Mouse (Mus musculus) C2C12 (cell line): Measurements from ENCODE around the gene Sptbn2. TPM values are rescaled to one million over a fixed set of nuclear protein-coding genes. Genes with fewer than 3 reads are reported as not detected.

Experiments
- H3K27me3 ChIP-seq: one replicate; pipeline ENCODE4 v1.6.1; 2011; ENCODE audit not compliant: control insufficient read depth, insufficient read depth, insufficient read length
- H3K36me3 ChIP-seq: one replicate; pipeline ENCODE4 v1.6.1; 2011; ENCODE audit not compliant: control insufficient read depth, insufficient read depth
- H3K4me3 ChIP-seq: one replicate; pipeline ENCODE4 v1.5.1; 2011; ENCODE audit warnings: mild to moderate bottlenecking, control low read depth; ENCODE audit not compliant: poor library complexity, insufficient read depth, severe bottlenecking
- H3K79me2 ChIP-seq: one replicate; pipeline ENCODE4 v1.6.1; 2011; ENCODE audit not compliant: control insufficient read depth, insufficient read depth
- H3K79me3 ChIP-seq: one replicate; pipeline ENCODE4 v1.6.1; 2011; ENCODE audit warnings: low read depth, control low read depth
- H3ac ChIP-seq: one replicate; pipeline ENCODE3; 2011; ENCODE audit warnings: low read depth; ENCODE audit not compliant: control insufficient read depth, insufficient read length
- CEBPB ChIP-seq: IDR thresholded peaks from one replicate; pipeline ENCODE4 v1.6.1; 2011; ENCODE audit warnings: low read depth, mild to moderate bottlenecking, control low read depth, moderate library complexity
- CTCF ChIP-seq: IDR thresholded peaks from one replicate; pipeline ENCODE4 v1.5.1; 2011; ENCODE audit not compliant: control insufficient read depth, insufficient read depth, insufficient read length
- FOSL1 ChIP-seq: IDR thresholded peaks from one replicate; pipeline ENCODE4 v1.8.0; 2011; ENCODE audit warnings: mild to moderate bottlenecking, low read length; ENCODE audit not compliant: poor library complexity, insufficient read depth, severe bottlenecking
- MAX ChIP-seq: IDR thresholded peaks from one replicate; pipeline ENCODE4 v1.6.1; 2011; ENCODE audit warnings: mild to moderate bottlenecking, control low read depth
- MYOD1 ChIP-seq: IDR thresholded peaks from one replicate; pipeline ENCODE4 v1.6.1; 2011; ENCODE audit warnings: low read depth; ENCODE audit not compliant: control insufficient read depth, insufficient read length
- MYOG ChIP-seq: IDR thresholded peaks from one replicate; pipeline ENCODE4 v1.6.1; 2011; ENCODE audit not compliant: control insufficient read depth, insufficient read length; ENCODE audit errors: extremely low read depth
- USF1 ChIP-seq: IDR thresholded peaks from one replicate; pipeline ENCODE4 v1.6.1; 2011; ENCODE audit warnings: low read depth, mild to moderate bottlenecking, control low read depth, moderate library complexity
- long read RNA-seq, 2 experiments: library from polyadenylated mRNA; unstranded; transcript quantifications; one replicate each; pipeline ENCODE4 v2.0.0; 2019 to 2020
- polyA plus RNA-seq: library from polyadenylated mRNA; unstranded; fragments of >200 nt; fragmentation: generic; extraction: Trizol; gene quantifications from one replicate; pipeline ENCODE4 v1.2.1, GENCODE M21; 2012; ENCODE audit warnings: missing spikeins

Sptbn2 gene
- polyA plus RNA-seq: 0.15 TPM
- long read RNA-seq, experiment 1: 0 reads
- long read RNA-seq, experiment 2, partial matches to known transcripts: 1 of 3 reads
- long read RNA-seq, experiment 2, other reads (novel, unspliced or antisense): 2 of 3 reads

GRCm38 (mm10) chr19:4711098-4711600, at the start of gene Sptbn2:
TSS of gene Sptbn2 (plus strand) at chr19:4711167.
- peaks cover 11% of the 10 kb centered on the region for H3K27me3 ChIP-seq
- H3K36me3 ChIP-seq: no peaks in the 10 kb centered on the region
- no peaks in the 10 kb centered on the region for H3K79me3 ChIP-seq
- no peak within 1 kb of the TSS for H3ac ChIP-seq
- TF ChIP-seq MYOG: no peak
- no peak for TF ChIP-seq FOSL1
- no peak for TF ChIP-seq CEBPB
- no peak for TF ChIP-seq CTCF
- no peak for TF ChIP-seq MYOD1
- no peak for TF ChIP-seq MAX
- no peak for TF ChIP-seq USF1
- no peaks in the 10 kb centered on the region for H3K79me2 ChIP-seq
- H3K4me3 ChIP-seq: no peak within 1 kb of the TSS

- no peak for TF ChIP-seq USF1
- H3K79me2 ChIP-seq: no peaks in the 10 kb centered on the region
Measured at GRCm38 (mm10) chr19:4666815-4667214, 44.2 kb upstream of the Sptbn2 start.

GRCm38 (mm10) chr19:4670776-4671175, 40.2 kb upstream of the Sptbn2 start:
- Histone ChIP-seq H3K79me2 (no peaks in the 10 kb centered on the region), H3K79me3 (no peaks in the 10 kb centered on the region), H3ac (no peak overlapping the region), H3K27me3 (no peaks in the 10 kb centered on the region), H3K4me3 (no peak overlapping the region), H3K36me3 (no peaks in the 10 kb centered on the region)
- no peak for TF ChIP-seq FOSL1
- peak; percentile 81 for TF ChIP-seq MYOD1

More at GRCm38 (mm10) chr19:4666815-4667214, 44.2 kb upstream of the Sptbn2 start:
- H3K36me3 ChIP-seq: no peaks in the 10 kb centered on the region
- no peak overlapping the region for H3ac ChIP-seq
- H3K27me3 ChIP-seq: no peaks in the 10 kb centered on the region
- no peak overlapping the region for H3K4me3 ChIP-seq
- H3K79me3 ChIP-seq: no peaks in the 10 kb centered on the region

GRCm38 (mm10) chr19:4672401-4672800, 38.6 kb upstream of the Sptbn2 start:
- no peak overlapping the region for H3ac ChIP-seq
- H3K36me3 ChIP-seq: no peaks in the 10 kb centered on the region
- no peak overlapping the region for H3K4me3 ChIP-seq
- H3K79me3 ChIP-seq: no peaks in the 10 kb centered on the region
- no peaks in the 10 kb centered on the region for H3K79me2 ChIP-seq
- no peaks in the 10 kb centered on the region for H3K27me3 ChIP-seq
- TF ChIP-seq USF1: no peak
- peak; percentile 27 for TF ChIP-seq MYOD1
- no peak for TF ChIP-seq MYOG

GRCm38 (mm10) chr19:4694346-4694745, 16.6 kb upstream of the Sptbn2 start:
- Histone ChIP-seq H3ac (no peak overlapping the region), H3K79me2 (no peaks in the 10 kb centered on the region), H3K27me3 (no peaks in the 10 kb centered on the region), H3K79me3 (no peaks in the 10 kb centered on the region), H3K4me3 (no peak overlapping the region), H3K36me3 (no peaks in the 10 kb centered on the region)
- TF ChIP-seq USF1 (no peak), FOSL1 (no peak), MYOD1 (no peak), CTCF (no peak), MAX (no peak), CEBPB (no peak), MYOG (no peak)

GRCm38 (mm10) chr19:4697121-4697520, 13.8 kb upstream of the Sptbn2 start:
- Histone ChIP-seq H3K79me3 (no peaks in the 10 kb centered on the region), H3ac (no peak overlapping the region), H3K4me3 (no peak overlapping the region), H3K79me2 (no peaks in the 10 kb centered on the region), H3K36me3 (no peaks in the 10 kb centered on the region), H3K27me3 (no peaks in the 10 kb centered on the region)
- TF ChIP-seq CTCF (no peak), USF1 (no peak), MYOG (no peak), FOSL1 (no peak), CEBPB (no peak)
